Mouse (Mus musculus) liver, embryonic 14.5 days (tissue): ENCODE results near the gene Gga1.

Experiments
- CTCF ChIP-seq: IDR thresholded peaks from 2 replicates; pipeline ENCODE4 v1.5.1; 2016; ENCODE audit warnings: antibody characterized with exemption, low read depth, control low read depth
- EP300 ChIP-seq: IDR thresholded peaks from 2 replicates; pipeline ENCODE4 v1.6.1; 2016; ENCODE audit warnings: antibody characterized with exemption, low read depth

DNA sequence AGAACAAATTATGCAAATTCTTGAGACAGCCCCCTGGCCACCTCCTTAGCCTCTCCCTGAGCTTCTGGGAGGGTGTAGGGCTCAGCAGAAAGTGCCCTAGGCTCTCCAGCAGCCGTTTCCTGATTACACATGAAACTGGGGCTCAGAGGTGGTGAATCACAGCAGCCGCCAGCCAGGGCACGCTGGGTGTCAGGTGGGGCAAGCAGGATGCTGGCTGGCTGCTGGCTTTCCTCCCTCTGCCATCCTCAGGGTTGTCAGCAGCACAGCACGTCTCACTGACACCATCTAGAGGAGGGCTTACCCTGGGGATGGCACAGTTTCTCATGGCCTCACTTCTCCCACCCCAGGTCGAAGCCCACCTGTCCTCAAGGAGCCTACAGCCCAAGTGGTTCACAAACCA, 48.7 kb upstream of the Gga1 start:
- no peak for TF ChIP-seq CTCF
- TF ChIP-seq EP300: no peak
